Mouse (Mus musculus) forelimb bud, embryonic 11.5 days (tissue): ENCODE measurements around the gene Gsdma.

ENCODE experiments used
- DNase-seq: peaks from one replicate; pipeline ENCODE4 v3.0.0-alpha.2; 2012; ENCODE audit warnings: low read depth, low spot score

Gsdma gene

DNA sequence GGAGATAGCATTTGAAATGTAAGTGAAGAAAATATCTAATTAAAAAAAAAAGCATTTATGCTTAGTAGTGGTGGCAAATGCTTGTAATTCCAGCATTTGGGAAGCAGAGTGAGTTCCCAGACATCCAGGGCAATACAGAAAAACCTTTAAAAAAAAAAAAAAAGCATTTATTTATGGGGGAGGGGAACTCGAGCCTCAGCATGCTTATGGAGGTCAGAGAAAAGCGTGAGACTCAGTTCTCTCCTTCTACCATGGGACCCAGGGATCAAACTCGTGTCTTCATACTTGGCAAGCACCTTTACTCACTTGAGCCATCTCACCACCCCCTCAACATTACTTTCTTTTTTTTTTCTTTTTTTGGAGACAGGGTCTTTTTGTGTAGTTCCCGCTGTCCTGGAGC lies 17.0 kb downstream of the Gsdma start:
- no peak for DNase-seq

DNA sequence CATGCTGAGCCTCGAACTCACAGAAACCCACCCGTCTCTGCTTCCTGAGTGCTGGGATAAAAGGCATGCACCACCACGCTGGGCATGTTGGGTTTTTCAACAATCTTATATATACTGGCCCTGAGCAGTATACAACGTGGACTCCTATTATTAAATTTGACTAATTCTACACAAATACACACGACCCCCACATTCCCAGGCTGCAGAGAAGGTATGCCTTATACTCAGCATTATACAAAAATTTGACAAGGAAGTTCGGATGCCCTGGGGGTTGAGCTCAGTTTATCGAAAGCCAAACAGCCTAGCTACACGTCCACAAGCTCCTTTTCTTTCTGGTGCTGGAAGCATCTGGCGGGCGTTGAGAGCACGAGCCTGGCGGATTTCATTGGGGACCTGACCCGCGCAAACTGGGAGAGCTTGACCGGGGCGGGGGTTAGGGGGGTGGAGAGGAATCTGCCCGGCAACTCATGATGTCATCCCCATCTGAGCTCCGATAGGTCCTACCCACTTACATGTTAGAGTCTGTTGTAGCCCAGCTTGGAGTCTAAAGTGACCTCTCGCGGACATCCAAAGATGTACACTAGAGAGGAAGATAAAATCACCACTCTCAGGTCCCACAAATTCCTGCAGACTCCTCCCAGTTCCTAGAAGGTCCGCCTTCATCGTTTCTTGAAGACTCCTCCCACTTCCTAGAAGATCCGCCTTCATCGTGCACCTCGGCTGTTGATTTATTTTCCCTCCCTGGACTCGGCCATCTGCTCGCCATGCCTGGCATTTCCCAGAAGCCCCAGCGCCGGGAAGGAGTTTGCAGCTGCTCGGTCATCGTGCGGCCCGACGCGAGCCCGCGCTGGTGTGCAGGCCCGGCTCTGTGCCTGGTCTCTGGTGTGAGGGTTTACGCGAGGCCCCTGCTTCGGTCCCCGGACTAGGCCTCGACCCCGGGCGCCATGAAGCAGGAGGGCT lies 17.9 kb downstream of the Gsdma start, which contains the start of gene Psmd3:
Psmd3 (plus strand) TSS at position 769 of the 960 bp plus-strand sequence.
- peak; percentile 98 for DNase-seq

- no peak for DNase-seq
Observed at GRCm38 (mm10) chr11:98682811-98683210, 18.7 kb downstream of the Gsdma start.

DNA sequence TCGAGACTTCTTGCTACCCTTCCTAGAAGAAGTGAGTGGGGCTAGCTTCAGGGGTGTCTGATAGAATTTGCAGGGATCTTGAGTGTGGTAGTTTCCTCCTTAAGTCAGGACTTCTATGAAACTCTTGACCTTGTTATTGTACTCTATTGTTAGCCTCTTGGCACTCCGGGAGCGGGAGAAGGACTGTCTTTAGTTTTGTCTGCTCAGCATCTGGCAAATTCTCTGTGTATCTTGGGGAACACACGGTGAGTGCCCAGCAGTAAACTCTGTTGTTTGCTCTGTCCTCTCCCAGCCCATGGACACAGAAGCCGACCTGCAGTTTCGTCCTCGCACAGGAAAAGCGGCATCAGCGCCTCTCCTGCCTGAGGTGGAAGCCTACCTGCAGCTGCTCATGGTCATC lies 21.5 kb downstream of the Gsdma start:
- DNase-seq = no peak

- DNase-seq = no peak
Observed at GRCm38 (mm10) chr11:98686976-98687375, 22.8 kb downstream of the Gsdma start.

GRCm38 (mm10) chr11:98688009-98688408 lies 23.9 kb downstream of the Gsdma start:
- DNase-seq = no peak

- DNase-seq = no peak
Observed at GRCm38 (mm10) chr11:98693201-98693600, 29.1 kb downstream of the Gsdma start.

DNA sequence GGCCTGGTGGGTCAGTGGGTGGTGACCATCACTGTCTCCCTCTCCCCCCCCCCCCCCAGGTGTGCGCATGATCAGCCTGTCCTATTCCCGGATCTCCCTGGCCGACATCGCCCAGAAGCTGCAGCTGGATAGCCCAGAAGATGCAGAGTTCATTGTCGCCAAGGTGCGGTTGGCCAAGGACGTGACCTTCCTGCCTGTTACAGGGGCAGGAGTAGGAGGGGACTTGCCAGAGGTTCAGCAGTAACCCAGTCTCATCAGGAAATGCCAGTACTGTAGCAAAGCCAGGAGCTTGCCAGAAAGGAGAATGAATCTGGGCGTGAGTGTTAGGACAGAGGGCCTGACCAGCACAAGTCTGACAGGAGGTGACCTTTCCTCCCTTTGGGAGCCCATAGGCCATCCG lies 29.6 kb downstream of the Gsdma start:
- no peak for DNase-seq

DNA sequence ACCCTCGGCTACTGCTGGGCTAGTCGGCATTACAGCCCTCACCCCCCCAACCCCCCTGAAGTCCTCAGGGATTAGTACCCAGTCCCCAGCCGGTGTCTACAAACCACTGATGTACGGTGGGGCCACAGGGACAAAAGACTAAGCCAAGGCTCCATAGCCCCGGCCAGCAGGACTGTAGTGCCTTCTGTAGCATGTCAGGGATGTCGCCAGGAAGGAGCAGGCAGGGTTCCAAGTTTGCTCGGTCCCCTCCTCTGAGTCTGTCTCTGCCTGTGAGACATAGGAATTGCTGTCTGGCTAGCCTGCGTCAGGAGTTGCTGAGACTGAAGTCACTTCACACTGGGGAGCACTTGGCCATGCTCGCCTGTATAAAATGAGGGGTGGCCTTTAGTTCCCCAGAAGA lies 30.1 kb downstream of the Gsdma start:
- no peak for DNase-seq

GRCm38 (mm10) chr11:98695408-98695807 lies 31.3 kb downstream of the Gsdma start:
- DNase-seq = no peak

GRCm38 (mm10) chr11:98696454-98697216 lies 32.5 kb downstream of the Gsdma start:
- DNase-seq = no peak

DNA sequence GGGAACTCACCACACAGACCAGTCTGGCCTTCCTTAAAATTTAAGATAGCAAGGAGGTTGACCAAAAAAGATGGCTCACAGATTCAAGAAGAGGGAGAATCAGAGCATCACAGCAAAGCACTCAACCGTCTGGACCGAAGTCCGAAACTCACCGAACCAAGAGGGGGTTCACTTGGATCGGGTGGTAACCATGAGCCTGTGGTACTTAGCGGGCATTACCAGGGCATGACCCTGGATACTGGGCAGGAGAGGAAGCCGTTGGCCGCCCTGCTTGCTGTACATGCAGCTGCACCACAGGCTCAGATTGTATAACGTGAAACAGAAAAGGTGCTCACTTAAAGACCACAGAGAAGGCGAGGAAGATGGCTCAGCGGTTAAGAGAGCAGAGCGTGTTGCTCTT lies 33.1 kb downstream of the Gsdma start:
- DNase-seq = no peak

GRCm38 (mm10) chr11:98698849-98699640 lies 34.9 kb downstream of the Gsdma start:
- no peak for DNase-seq

GRCm38 (mm10) chr11:98699911-98700310 lies 35.8 kb downstream of the Gsdma start:
- DNase-seq = peak; percentile 73

DNA sequence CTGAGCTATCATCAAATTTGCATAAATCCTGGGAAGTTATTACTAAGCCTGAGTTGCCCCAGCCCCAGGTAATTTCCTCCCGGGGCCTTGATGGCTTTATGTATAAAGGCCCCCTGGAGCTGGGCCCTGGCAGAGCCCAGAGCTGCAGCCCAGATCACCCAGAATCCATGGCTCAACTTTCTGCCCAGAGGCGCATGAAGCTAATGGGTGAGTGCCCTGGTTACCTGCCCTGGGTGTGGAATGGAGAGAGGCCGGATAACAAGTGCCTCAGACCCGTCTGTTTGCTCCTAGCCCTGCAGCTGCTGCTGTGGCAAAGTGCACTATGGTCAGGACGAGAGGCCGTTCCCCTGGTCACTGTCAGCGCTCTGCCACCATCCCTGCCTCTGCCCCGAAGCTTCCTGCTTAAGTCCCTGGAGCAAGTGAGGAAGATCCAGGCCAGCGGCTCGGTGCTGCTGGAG lies 37.1 kb downstream of the Gsdma start, which contains the start of gene Csf3:
Csf3 (plus strand) TSS at position 51 of the 458 bp plus-strand sequence.
- no peak for DNase-seq

- no peak for DNase-seq
Observed at GRCm38 (mm10) chr11:98702323-98702722, 38.2 kb downstream of the Gsdma start.

GRCm38 (mm10) chr11:98705021-98705420 lies 40.9 kb downstream of the Gsdma start:
- no peak for DNase-seq

GRCm38 (mm10) chr11:98707401-98708281 lies 43.5 kb downstream of the Gsdma start:
- no peak for DNase-seq

- no peak for DNase-seq
Observed at GRCm38 (mm10) chr11:98708282-98708956, 44.3 kb downstream of the Gsdma start.
